Mouse (Mus musculus): ENCODE measurements around the gene Rin2. TPM values are rescaled to one million over a fixed set of nuclear protein-coding genes. Genes with fewer than 3 reads are reported as not detected.

Rin2 gene
- polyA plus RNA-seq, 1 experiment from 2014 or later = 16.9 TPM

GRCm38 (mm10) chr2:145680762-145681161, 5.7 kb downstream of the Rin2 start:
- Histone ChIP-seq H3K27me3 (replicated peaks; ENCODE audit: control insufficient read depth, insufficient read depth, low read length) (no peaks in the 10 kb centered on the region), H3K9me3 (ENCODE audit: control insufficient read depth, low read length) (no peaks in the 10 kb centered on the region), H3K4me1 (ENCODE audit: control insufficient read depth, insufficient read depth, low read length) (peaks cover 28% of the 10 kb centered on the region), H3K4me2 (ENCODE audit: low read depth, low read length) (no peak overlapping the region), H3K27ac (ENCODE audit: low read length) (peak overlapping the region; percentile 67), H3K36me3 (ENCODE audit: control insufficient read depth, insufficient read depth, low read length) (no peaks in the 10 kb centered on the region), H3K4me3 (ENCODE audit: low read length) (no peak overlapping the region), H3K9ac (ENCODE audit: low read depth, low read length) (no peak overlapping the region)
- 68% methylated on average over 9 of the region's 9 CpGs for WGBS
- ATAC-seq = 0 out of 2 replicates have a peak, but pooled peaks have one; percentile 31

GRCm38 (mm10) chr2:145681626-145682025, 6.6 kb downstream of the Rin2 start:
- ATAC-seq = no peak
- Histone ChIP-seq H3K27ac (ENCODE audit: low read length) (no peak overlapping the region), H3K36me3 (ENCODE audit: control insufficient read depth, insufficient read depth, low read length) (no peaks in the 10 kb centered on the region), H3K27me3 (replicated peaks; ENCODE audit: control insufficient read depth, insufficient read depth, low read length) (no peaks in the 10 kb centered on the region), H3K9me3 (ENCODE audit: control insufficient read depth, low read length) (no peaks in the 10 kb centered on the region), H3K4me2 (ENCODE audit: low read depth, low read length) (no peak overlapping the region), H3K4me1 (ENCODE audit: control insufficient read depth, insufficient read depth, low read length) (peaks cover 22% of the 10 kb centered on the region), H3K9ac (ENCODE audit: low read depth, low read length) (no peak overlapping the region), H3K4me3 (ENCODE audit: low read length) (no peak overlapping the region)
- WGBS = 61% methylated on average over 4 of the region's 4 CpGs

- Histone ChIP-seq H3K4me2 (ENCODE audit: low read depth, low read length) (no peak overlapping the region), H3K36me3 (ENCODE audit: control insufficient read depth, insufficient read depth, low read length) (no peaks in the 10 kb centered on the region), H3K4me3 (ENCODE audit: low read length) (no peak overlapping the region), H3K9me3 (ENCODE audit: control insufficient read depth, low read length) (no peaks in the 10 kb centered on the region), H3K4me1 (ENCODE audit: control insufficient read depth, insufficient read depth, low read length) (peaks cover 22% of the 10 kb centered on the region), H3K27me3 (replicated peaks; ENCODE audit: control insufficient read depth, insufficient read depth, low read length) (no peaks in the 10 kb centered on the region), H3K9ac (ENCODE audit: low read depth, low read length) (no peak overlapping the region), H3K27ac (ENCODE audit: low read length) (no peak overlapping the region)
- WGBS = 35% methylated on average over 3 of the region's 3 CpGs
- ATAC-seq = 0 out of 2 replicates have a peak, but pooled peaks have one; percentile 15
These were observed 7.9 kb downstream of the Rin2 start for GRCm38 (mm10) chr2:145682924-145683323.

GRCm38 (mm10) chr2:145683536-145683935, 8.5 kb downstream of the Rin2 start:
- Histone ChIP-seq H3K4me1 (ENCODE audit: control insufficient read depth, insufficient read depth, low read length) (peaks cover 22% of the 10 kb centered on the region), H3K9ac (ENCODE audit: low read depth, low read length) (no peak overlapping the region), H3K4me3 (ENCODE audit: low read length) (no peak overlapping the region), H3K9me3 (ENCODE audit: control insufficient read depth, low read length) (no peaks in the 10 kb centered on the region), H3K27ac (ENCODE audit: low read length) (peak overlapping the region; percentile 50; the same call in 1 of the 2 replicates), H3K36me3 (ENCODE audit: control insufficient read depth, insufficient read depth, low read length) (no peaks in the 10 kb centered on the region), H3K27me3 (replicated peaks; ENCODE audit: control insufficient read depth, insufficient read depth, low read length) (no peaks in the 10 kb centered on the region), H3K4me2 (ENCODE audit: low read depth, low read length) (no peak overlapping the region)
- 43% methylated on average over 3 of the region's 3 CpGs for WGBS
- peak; percentile 26; the same call in 1 of the 2 replicates for ATAC-seq

GRCm38 (mm10) chr2:145684151-145684550, 9.1 kb downstream of the Rin2 start:
- Histone ChIP-seq H3K9ac (ENCODE audit: low read depth, low read length) (no peak overlapping the region), H3K9me3 (ENCODE audit: control insufficient read depth, low read length) (no peaks in the 10 kb centered on the region), H3K4me2 (ENCODE audit: low read depth, low read length) (no peak overlapping the region), H3K27me3 (replicated peaks; ENCODE audit: control insufficient read depth, insufficient read depth, low read length) (no peaks in the 10 kb centered on the region), H3K36me3 (ENCODE audit: control insufficient read depth, insufficient read depth, low read length) (no peaks in the 10 kb centered on the region), H3K27ac (ENCODE audit: low read length) (peak overlapping the region; percentile 50), H3K4me3 (ENCODE audit: low read length) (no peak overlapping the region), H3K4me1 (ENCODE audit: control insufficient read depth, insufficient read depth, low read length) (peaks cover 22% of the 10 kb centered on the region)
- 70% methylated on average over 1 of the region's 1 CpGs for WGBS
- no peak for ATAC-seq

GRCm38 (mm10) chr2:145684891-145685290, 9.9 kb downstream of the Rin2 start:
- H3K4me3 ChIP-seq (ENCODE audit: low read length) = no peak overlapping the region
- H3K9me3 ChIP-seq (ENCODE audit: control insufficient read depth, low read length) = no peaks in the 10 kb centered on the region
- no peaks in the 10 kb centered on the region for H3K36me3 ChIP-seq (ENCODE audit: control insufficient read depth, insufficient read depth, low read length)
- H3K4me2 ChIP-seq (ENCODE audit: low read depth, low read length) = no peak overlapping the region
- WGBS = 78% methylated on average over 8 of the region's 8 CpGs
- peaks cover 22% of the 10 kb centered on the region for H3K4me1 ChIP-seq (ENCODE audit: control insufficient read depth, insufficient read depth, low read length)
- H3K9ac ChIP-seq (ENCODE audit: low read depth, low read length) = no peak overlapping the region
- H3K27me3 ChIP-seq (replicated peaks; ENCODE audit: control insufficient read depth, insufficient read depth, low read length) = no peaks in the 10 kb centered on the region
- H3K27ac ChIP-seq (ENCODE audit: low read length) = no peak overlapping the region
- no peak for ATAC-seq

GRCm38 (mm10) chr2:145686017-145686416, 11.0 kb downstream of the Rin2 start:
- H3K9me3 ChIP-seq (ENCODE audit: control insufficient read depth, low read length) = no peaks in the 10 kb centered on the region
- WGBS = 93% methylated on average over 4 of the region's 4 CpGs
- H3K36me3 ChIP-seq (ENCODE audit: control insufficient read depth, insufficient read depth, low read length) = no peaks in the 10 kb centered on the region
- no peak for ATAC-seq
- H3K4me3 ChIP-seq (ENCODE audit: low read length) = no peak overlapping the region
- H3K4me2 ChIP-seq (ENCODE audit: low read depth, low read length) = no peak overlapping the region
- H3K9ac ChIP-seq (ENCODE audit: low read depth, low read length) = no peak overlapping the region
- peaks cover 16% of the 10 kb centered on the region for H3K4me1 ChIP-seq (ENCODE audit: control insufficient read depth, insufficient read depth, low read length)
- H3K27ac ChIP-seq (ENCODE audit: low read length) = no peak overlapping the region
- H3K27me3 ChIP-seq (replicated peaks; ENCODE audit: control insufficient read depth, insufficient read depth, low read length) = no peaks in the 10 kb centered on the region

- 83% methylated on average over 10 of the region's 10 CpGs for WGBS
- Histone ChIP-seq H3K4me3 (ENCODE audit: low read length) (no peak overlapping the region), H3K9ac (ENCODE audit: low read depth, low read length) (no peak overlapping the region)
These were observed 16.5 kb downstream of the Rin2 start for GRCm38 (mm10) chr2:145691367-145692009.

GRCm38 (mm10) chr2:145697160-145697559, 22.1 kb downstream of the Rin2 start:
- no peak overlapping the region for H3K4me3 ChIP-seq (ENCODE audit: low read length)
- no peak for ATAC-seq
- no peaks in the 10 kb centered on the region for H3K27me3 ChIP-seq (replicated peaks; ENCODE audit: control insufficient read depth, insufficient read depth, low read length)
- H3K27ac ChIP-seq (ENCODE audit: low read length) = no peak overlapping the region
- no peaks in the 10 kb centered on the region for H3K9me3 ChIP-seq (ENCODE audit: control insufficient read depth, low read length)
- H3K4me1 ChIP-seq (ENCODE audit: control insufficient read depth, insufficient read depth, low read length) = no peaks in the 10 kb centered on the region; the same call in 1 of the 2 replicates
- no peaks in the 10 kb centered on the region for H3K36me3 ChIP-seq (ENCODE audit: control insufficient read depth, insufficient read depth, low read length)
- H3K9ac ChIP-seq (ENCODE audit: low read depth, low read length) = no peak overlapping the region
- H3K4me2 ChIP-seq (ENCODE audit: low read depth, low read length) = no peak overlapping the region
- WGBS = 85% methylated on average over 6 of the region's 6 CpGs

More at GRCm38 (mm10) chr2:145691367-145692009, 16.5 kb downstream of the Rin2 start:
- no peak overlapping the region for H3K4me2 ChIP-seq (ENCODE audit: low read depth, low read length)
- H3K36me3 ChIP-seq (ENCODE audit: control insufficient read depth, insufficient read depth, low read length) = no peaks in the 10 kb centered on the region
- H3K27me3 ChIP-seq (replicated peaks; ENCODE audit: control insufficient read depth, insufficient read depth, low read length) = no peaks in the 10 kb centered on the region
- peak; percentile 84 for ATAC-seq
- H3K9me3 ChIP-seq (ENCODE audit: control insufficient read depth, low read length) = no peaks in the 10 kb centered on the region
- H3K4me1 ChIP-seq (ENCODE audit: control insufficient read depth, insufficient read depth, low read length) = no peaks in the 10 kb centered on the region; the same call in 1 of the 2 replicates
- no peak overlapping the region; the same call in 1 of the 2 replicates for H3K27ac ChIP-seq (ENCODE audit: low read length)

All from intestine, embryonic 16.5 days (tissue).